Mouse (Mus musculus): Measurements from ENCODE around the gene Srsf5.

The Srsf5 gene

GRCm38 (mm10) chr12:80992540-80993122, 47.3 kb downstream of the Srsf5 start:
- ATAC-seq (ENCODE audit: insufficient number of reproducible peaks, low FRiP score, low TSS enrichment): no peak

GRCm38 (mm10) chr12:80993773-80994172, 48.5 kb downstream of the Srsf5 start:
- no peak for ATAC-seq (ENCODE audit: insufficient number of reproducible peaks, low FRiP score, low TSS enrichment)

GRCm38 (mm10) chr12:80995326-80995725, 50.0 kb downstream of the Srsf5 start:
- ATAC-seq (ENCODE audit: insufficient number of reproducible peaks, low FRiP score, low TSS enrichment): no peak

- ATAC-seq (ENCODE audit: insufficient number of reproducible peaks, low FRiP score, low TSS enrichment): no peak
Measured at GRCm38 (mm10) chr12:80997652-80998051, 52.3 kb downstream of the Srsf5 start.

GRCm38 (mm10) chr12:80998528-80999221, 53.4 kb downstream of the Srsf5 start:
- no peak for ATAC-seq (ENCODE audit: insufficient number of reproducible peaks, low FRiP score, low TSS enrichment)
